Mouse (Mus musculus) spleen, adult 2 months (tissue): ENCODE results near the gene Neurl4. TPM values are rescaled to one million over a fixed set of nuclear protein-coding genes. Genes with fewer than 3 reads are reported as not detected.

Experiments
- DNase-seq, 2 experiments: peaks; one replicate each; pipeline versions ENCODE4 v3.0.0 to v3.0.0-alpha.2; 2012 to 2021; ENCODE audit warnings: low spot score in 2 of 2, low read depth in 1 of 2
- H3K27ac ChIP-seq: fragments of 200-500 bp; 2 replicates; pipeline ENCODE4 v1.5.1; 2012; ENCODE audit warnings: low read length, inconsistent platforms; ENCODE audit not compliant: insufficient read depth
- H3K27me3 ChIP-seq: fragments of 200-500 bp; 2 replicates; pipeline ENCODE4 v1.6.1; 2012; ENCODE audit warnings: mild to moderate bottlenecking, moderate library complexity, low read length, inconsistent platforms; ENCODE audit not compliant: control insufficient read depth, insufficient read depth
- H3K36me3 ChIP-seq: fragments of 200-500 bp; 2 replicates; pipeline ENCODE4 v1.6.1; 2012; ENCODE audit warnings: mild to moderate bottlenecking, low read length, inconsistent platforms; ENCODE audit not compliant: control insufficient read depth, insufficient read depth
- H3K4me1 ChIP-seq: fragments of 200-500 bp; 2 replicates; pipeline ENCODE4 v1.6.1; 2011; ENCODE audit warnings: inconsistent platforms; ENCODE audit not compliant: control insufficient read depth, insufficient read depth, insufficient read length
- H3K4me3 ChIP-seq: fragments of 200-500 bp; 2 replicates; pipeline ENCODE4 v1.5.1; 2011; ENCODE audit warnings: mild to moderate bottlenecking, inconsistent platforms; ENCODE audit not compliant: insufficient read depth, insufficient read length; ENCODE audit errors: extremely low read depth
- CTCF ChIP-seq: fragments of 200-500 bp; IDR thresholded peaks from 2 replicates; pipeline ENCODE4 v1.5.1; 2011; ENCODE audit warnings: mild to moderate bottlenecking, inconsistent platforms; ENCODE audit not compliant: insufficient read depth, insufficient read length, insufficient replicate concordance; ENCODE audit errors: extremely low read depth
- POLR2A ChIP-seq: fragments of 200-500 bp; IDR thresholded peaks from 2 replicates; pipeline ENCODE4 v1.6.1; 2011; ENCODE audit warnings: low read depth, low read length, inconsistent platforms
- WGBS: fragments of 180-500 bp; shearing (Covaris S2); methylation state at CpG from one replicate; pipeline ENCODE4 v1.1.7; 2018; 5-methylcytosine and 5-hydroxymethylcytosine counted together
- polyA plus RNA-seq: library from polyadenylated mRNA; depleted of rRNA; stranded (reverse); fragments of >200 nt; gene quantifications from 2 replicates; pipeline ENCODE4 v1.2.3, GENCODE M21; 2012

The Neurl4 gene
- polyA plus RNA-seq, 1 experiment: 43.3 TPM

DNA sequence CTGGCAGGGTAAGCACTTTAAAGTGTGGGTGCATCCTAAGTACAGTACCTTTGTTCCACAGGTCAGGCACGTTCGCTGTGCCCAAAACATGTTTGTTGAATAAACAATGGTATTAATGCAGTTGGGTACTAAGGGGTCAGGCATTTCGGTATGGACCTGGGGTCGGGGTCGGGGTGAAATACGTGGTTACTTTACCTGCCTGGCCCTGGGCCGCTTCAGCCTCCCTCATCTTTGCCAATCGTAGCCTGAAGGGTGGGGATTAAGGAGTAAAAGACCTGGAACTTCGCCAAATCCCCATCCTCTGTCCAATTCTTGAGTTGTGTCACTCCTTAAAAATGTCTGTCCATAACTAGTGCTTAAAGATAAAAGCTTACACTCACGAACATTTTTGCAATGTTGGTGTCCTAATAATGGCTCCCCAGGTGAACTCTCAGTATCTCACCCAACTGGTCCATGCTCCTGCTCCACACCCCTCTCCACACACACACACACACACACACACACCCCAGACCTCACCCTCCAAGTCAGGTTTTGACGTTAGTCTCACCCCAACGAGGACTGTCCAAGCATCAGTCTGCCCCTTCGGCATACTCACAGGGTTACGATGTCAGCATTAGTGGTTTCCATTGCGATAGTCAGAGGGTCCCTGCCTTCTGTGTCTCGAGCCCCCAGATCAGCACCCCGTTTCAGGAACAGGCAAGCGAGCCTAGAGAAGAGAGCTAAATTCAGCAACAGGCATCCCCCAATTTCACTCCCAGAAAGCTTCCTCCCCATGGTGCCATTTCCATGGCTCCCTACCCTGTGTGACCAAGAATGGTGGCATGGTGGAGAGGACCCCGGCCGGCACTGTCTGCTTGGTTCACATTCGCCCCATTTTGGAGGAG lies 18.8 kb upstream of the Neurl4 start:
- H3K27ac ChIP-seq: peak overlapping the region; percentile 93
- WGBS: 86% methylated on average over 21 of the region's 21 CpGs
- H3K36me3 ChIP-seq: peaks cover 26% of the 10 kb centered on the region
- DNase-seq: no peak
- H3K4me3 ChIP-seq: peak overlapping the region; percentile 70; the same call in 1 of the 2 replicates
- H3K27me3 ChIP-seq: no peaks in the 10 kb centered on the region
- TF ChIP-seq POLR2A (no peak), CTCF (no peak)
- H3K4me1 ChIP-seq: peaks cover 5% of the 10 kb centered on the region; the same call in 1 of the 2 replicates

DNA sequence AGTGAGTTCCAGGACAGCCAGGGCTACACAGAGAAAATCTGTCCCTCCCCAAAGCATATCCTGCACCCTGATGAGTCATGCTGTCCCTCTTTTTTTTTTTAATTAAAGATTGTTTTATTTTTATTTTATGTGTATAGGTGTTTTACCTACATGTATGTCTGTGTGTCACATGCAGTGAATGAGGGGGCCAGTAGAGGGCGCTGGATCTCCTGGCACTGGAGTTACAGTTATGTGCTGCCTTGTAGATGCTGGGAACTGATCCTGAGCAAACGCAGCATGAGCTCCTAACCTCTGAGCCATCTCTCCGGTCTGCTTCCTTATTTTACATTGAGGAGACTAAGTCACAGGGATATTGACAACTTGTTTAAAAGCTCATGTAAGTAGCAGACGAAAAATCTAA lies 17.8 kb upstream of the Neurl4 start:
- peak in 1 of 2 experiments; percentile 58 for DNase-seq
- 85% methylated on average over 4 of the region's 4 CpGs for WGBS
- H3K4me1 ChIP-seq: peaks cover 5% of the 10 kb centered on the region; the same call in 1 of the 2 replicates

DNA sequence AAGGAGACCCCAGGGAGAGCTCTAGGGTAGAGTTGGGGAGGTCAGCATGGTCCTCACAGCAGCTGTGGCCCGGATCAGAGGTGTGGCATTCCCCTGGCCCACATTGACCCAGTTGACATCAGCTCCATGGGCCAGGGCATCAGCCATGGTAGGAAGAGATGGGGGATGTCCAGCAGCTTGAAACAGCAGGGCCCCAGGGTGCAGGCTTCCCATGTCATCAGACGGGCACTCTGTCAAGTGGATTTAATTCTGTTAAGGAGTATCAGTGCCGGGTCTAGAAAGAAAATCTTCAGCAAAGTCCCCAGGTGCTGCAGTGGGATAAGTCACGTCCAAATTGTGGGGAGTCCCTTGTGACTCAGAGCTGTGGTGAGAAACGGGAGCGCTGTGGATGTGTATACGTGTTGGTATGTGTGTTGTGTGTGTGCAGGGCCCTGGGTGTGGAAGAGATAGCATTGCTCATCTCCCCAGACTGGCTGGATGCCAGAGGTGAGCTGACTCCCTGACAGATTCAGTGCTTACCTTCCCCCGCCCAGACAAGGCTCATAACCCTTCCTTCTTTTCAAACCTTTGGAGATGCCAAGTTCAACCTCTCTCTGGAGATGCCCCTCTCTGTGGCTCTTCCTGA lies 17.2 kb upstream of the Neurl4 start:
- no peak overlapping the region for H3K27ac ChIP-seq
- no peak overlapping the region for H3K4me3 ChIP-seq
- peaks cover 5% of the 10 kb centered on the region; the same call in 1 of the 2 replicates for H3K4me1 ChIP-seq
- H3K27me3 ChIP-seq: no peaks in the 10 kb centered on the region
- 84% methylated on average over 8 of the region's 8 CpGs for WGBS
- peaks cover 31% of the 10 kb centered on the region for H3K36me3 ChIP-seq
- no peak for DNase-seq
- no peak for TF ChIP-seq CTCF
- no peak for TF ChIP-seq POLR2A

More for the DNA sequence above, 17.8 kb upstream of the Neurl4 start:
- TF ChIP-seq POLR2A: no peak
- peak; percentile 38; the same call in 1 of the 2 replicates for TF ChIP-seq CTCF
- no peaks in the 10 kb centered on the region for H3K27me3 ChIP-seq
- H3K27ac ChIP-seq: no peak overlapping the region
- H3K4me3 ChIP-seq: no peak overlapping the region
- peaks cover 31% of the 10 kb centered on the region for H3K36me3 ChIP-seq

DNA sequence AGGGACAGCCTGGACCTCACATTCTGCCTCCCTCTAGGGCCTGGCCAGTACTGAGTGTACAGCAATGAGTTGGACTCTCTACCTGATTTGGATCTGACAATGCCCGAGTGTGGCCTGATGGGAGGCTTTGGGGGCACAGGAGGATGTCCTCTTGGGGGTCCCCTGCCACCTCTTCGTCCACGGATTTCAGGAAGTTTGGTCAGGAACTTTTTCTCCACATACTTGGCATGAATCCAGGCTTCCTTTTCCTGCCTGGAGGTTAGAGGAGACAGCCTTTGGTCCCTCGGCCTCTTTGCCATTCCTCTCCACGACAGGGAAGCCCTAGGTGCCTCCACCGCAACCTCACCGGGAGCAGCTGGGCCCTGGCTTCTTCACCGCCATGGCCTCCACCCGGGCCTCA lies 16.6 kb upstream of the Neurl4 start:
- H3K36me3 ChIP-seq: peaks cover 33% of the 10 kb centered on the region
- no peak for DNase-seq
- H3K4me1 ChIP-seq: peaks cover 5% of the 10 kb centered on the region; the same call in 1 of the 2 replicates
- H3K4me3 ChIP-seq: no peak overlapping the region
- TF ChIP-seq CTCF (no peak), POLR2A (no peak)
- no peak overlapping the region for H3K27ac ChIP-seq
- WGBS: 83% methylated on average over 9 of the region's 9 CpGs
- H3K27me3 ChIP-seq: no peaks in the 10 kb centered on the region

DNA sequence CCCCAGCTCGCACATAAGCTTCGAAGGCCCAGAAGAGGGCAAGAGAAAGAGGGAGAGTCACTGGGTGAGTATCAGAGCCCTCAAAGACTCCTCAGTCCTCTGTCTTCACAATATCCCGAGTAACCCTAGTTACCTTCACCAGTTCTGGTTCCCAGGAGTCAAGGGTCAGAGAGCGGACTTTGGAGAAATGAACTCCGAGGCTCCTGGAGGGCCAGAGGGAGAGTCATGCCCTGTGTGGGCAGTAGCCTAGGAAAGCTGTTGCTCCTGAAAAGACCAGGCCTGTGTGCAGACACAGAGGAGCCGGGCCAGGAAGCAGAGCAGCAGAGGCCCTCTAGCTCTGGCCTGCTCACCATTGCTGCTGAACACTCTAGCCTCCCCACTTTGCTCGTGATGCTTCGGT lies 16.2 kb upstream of the Neurl4 start:
- peaks cover 5% of the 10 kb centered on the region; the same call in 1 of the 2 replicates for H3K4me1 ChIP-seq
- DNase-seq: no peak
- no peak overlapping the region for H3K27ac ChIP-seq
- no peak overlapping the region for H3K4me3 ChIP-seq
- no peaks in the 10 kb centered on the region for H3K27me3 ChIP-seq
- no peak for TF ChIP-seq POLR2A
- no peak for TF ChIP-seq CTCF
- peaks cover 37% of the 10 kb centered on the region for H3K36me3 ChIP-seq
- WGBS: 87% methylated on average over 8 of the region's 8 CpGs

DNA sequence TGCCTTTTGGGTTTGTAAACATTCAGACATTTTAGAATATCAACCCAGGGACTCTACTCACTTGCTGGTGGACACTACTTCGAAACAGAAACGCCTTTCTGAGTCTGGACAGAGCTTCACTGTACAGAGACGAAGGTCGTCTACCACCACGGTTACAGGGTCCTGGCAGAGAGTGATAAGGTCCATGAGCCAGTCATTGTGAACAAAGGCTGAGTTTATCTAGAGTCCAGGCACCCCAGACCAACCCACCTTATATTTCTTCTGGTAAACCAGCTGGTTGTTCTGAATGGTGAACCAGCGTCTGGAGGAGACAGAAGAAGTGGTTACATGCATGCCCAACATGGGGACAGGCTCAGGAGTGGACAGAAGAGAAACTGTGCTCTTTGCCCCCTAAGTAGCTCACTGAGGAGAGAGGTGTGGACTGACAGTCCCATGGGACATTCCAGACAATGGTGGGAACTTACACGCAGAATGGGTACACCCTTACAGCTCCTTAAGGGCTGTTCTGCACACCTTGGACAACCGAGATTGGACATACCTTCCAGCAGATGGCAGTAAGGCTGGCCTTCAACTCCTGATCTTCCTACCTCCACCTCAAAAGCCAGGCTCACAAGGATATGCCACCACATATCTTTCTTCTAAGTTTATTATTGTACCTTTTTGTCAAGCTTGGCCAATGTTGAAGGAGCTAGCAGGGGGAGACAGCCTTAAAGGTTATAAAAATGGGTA lies 13.8 kb upstream of the Neurl4 start:
- peaks cover 5% of the 10 kb centered on the region; the same call in 1 of the 2 replicates for H3K4me1 ChIP-seq
- H3K27me3 ChIP-seq: no peaks in the 10 kb centered on the region
- H3K27ac ChIP-seq: no peak overlapping the region
- TF ChIP-seq POLR2A (no peak), CTCF (no peak; the same call in 1 of the 2 replicates)
- H3K4me3 ChIP-seq: no peak overlapping the region
- H3K36me3 ChIP-seq: peaks cover 51% of the 10 kb centered on the region
- 80% methylated on average over 8 of the region's 8 CpGs for WGBS
- DNase-seq: no peak
